Mouse (Mus musculus) heart, adult 9 months (tissue): ENCODE results near the gene Capn11.

ENCODE experiments used
- DNase-seq, 2 experiments: peaks; one replicate each; pipeline ENCODE4 v3.0.0; 2022; ENCODE audit warnings: low spot score in 2 of 2

Gene Capn11

GRCm38 (mm10) chr17:45582715-45583355 is 76.3 kb downstream of the Capn11 start:
- DNase-seq = no peak

DNA sequence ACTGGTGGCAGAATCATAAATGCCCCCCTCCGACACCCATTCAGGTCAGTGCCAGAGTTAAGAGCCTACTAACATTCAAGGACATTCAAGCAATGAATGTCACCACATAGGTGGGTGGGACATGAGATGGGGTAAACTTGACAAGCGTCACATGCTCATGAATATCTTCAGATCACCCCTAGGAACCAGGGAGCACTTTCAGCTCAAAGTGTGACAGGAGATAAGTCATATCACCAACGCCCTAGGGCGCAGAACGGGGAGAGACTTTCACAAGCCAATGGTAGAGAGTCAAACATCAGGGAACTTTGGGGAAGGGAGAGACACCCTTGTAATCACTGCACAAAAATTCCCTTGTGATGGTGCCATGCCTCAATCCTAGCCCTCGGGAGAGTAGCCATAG is 76.9 kb downstream of the Capn11 start:
- DNase-seq = no peak

- peak; percentile 51 to 79 for DNase-seq
Observed at GRCm38 (mm10) chr17:45581567-45581983, 77.5 kb downstream of the Capn11 start.

DNA sequence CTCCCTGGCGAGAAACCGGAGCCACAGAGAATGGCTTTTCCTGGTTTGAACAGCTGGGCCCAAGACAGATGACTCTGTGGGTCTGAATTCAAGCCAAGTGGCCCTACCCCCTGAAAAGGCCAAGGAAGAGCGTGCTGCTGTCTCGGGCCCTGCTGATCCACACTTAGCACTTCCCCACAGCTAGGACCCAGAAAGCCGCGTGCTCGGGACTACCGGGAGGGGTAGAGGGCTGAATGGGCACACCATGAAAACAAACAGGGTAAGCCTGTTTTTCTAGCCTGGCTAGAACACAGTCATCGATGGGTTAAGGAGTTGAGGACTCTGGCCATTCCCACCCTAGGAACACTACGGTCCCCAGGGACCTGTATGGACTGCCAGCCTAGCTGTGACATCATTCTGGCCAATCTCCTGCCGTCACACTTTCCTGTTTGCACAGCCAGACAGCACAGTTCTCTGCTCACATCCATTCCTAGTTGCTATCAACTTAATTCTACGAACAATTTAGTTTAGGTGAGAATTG is 78.1 kb downstream of the Capn11 start:
- peak in 1 of 2 experiments; percentile 61 for DNase-seq
